Mouse (Mus musculus) spleen, postnatal 10 days (tissue): ENCODE measurements around the gene Vmn2r27.

Source experiments
- DNase-seq, 2 experiments: peaks; one replicate each; pipeline ENCODE4 v3.0.0; 2021 to 2022; ENCODE audit warnings: low spot score in 2 of 2

Gene Vmn2r27

GRCm38 (mm10) chr6:124231756-124232155, at the start of gene Vmn2r27:
Vmn2r27 (minus strand) TSS chr6:124231856.
- no peak for DNase-seq

- no peak for DNase-seq
These were observed 46.6 kb upstream of the Vmn2r27 start for GRCm38 (mm10) chr6:124278291-124278690.

DNA sequence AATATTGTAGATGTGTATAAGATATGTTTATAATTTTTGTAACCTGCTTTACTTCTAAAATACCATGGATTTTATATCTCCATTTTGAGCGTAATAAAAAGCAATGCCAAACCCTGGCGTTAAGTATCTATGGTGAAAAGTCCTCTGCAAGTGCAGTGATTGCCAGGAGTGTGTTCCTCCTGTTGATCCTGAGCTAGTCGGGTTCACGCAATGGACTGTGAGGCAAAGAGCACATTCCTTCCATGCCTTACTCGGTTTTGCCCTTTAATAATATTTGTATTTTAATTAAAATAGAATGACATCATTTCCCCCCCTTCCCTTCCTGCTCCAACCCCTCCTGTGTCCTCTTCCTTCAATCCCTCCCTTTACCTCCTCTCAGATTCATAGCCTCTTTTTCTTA, 46.0 kb upstream of the Vmn2r27 start:
- no peak for DNase-seq

GRCm38 (mm10) chr6:124273231-124273880, 41.7 kb upstream of the Vmn2r27 start:
- DNase-seq: no peak

- peak; percentile 60 to 88 for DNase-seq
These were observed 31.0 kb upstream of the Vmn2r27 start for GRCm38 (mm10) chr6:124262696-124263095.

- DNase-seq: peak; percentile 41 to 76
These were observed 28.7 kb upstream of the Vmn2r27 start for GRCm38 (mm10) chr6:124260198-124260931.

- DNase-seq: no peak
These were observed 24.2 kb upstream of the Vmn2r27 start for GRCm38 (mm10) chr6:124255721-124256470.

DNA sequence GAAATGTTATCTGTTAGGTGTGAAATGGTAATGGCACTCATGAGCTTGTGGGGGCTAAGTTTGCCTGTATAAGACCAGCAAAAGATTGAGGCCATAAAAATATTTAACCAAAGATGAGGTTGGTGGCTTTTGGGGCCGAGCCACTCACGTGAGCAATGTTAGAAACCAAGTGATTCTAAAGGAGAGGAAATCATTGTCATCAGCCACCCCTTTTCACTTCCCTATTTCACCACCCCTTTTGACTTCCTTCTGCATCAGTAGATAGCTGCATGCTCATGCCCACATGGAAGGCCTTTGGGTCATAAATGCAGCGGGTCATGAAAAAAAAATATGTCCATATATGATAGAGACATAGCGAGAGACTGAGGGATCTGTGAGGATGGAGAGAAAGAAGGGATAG, 29.5 kb downstream of the Vmn2r27 start:
- DNase-seq: peak in 1 of 2 experiments; percentile 31

- no peak for DNase-seq
These were observed 63.0 kb downstream of the Vmn2r27 start for GRCm38 (mm10) chr6:124168499-124169257.

GRCm38 (mm10) chr6:124166596-124166995, 65.1 kb downstream of the Vmn2r27 start:
- DNase-seq: no peak

DNA sequence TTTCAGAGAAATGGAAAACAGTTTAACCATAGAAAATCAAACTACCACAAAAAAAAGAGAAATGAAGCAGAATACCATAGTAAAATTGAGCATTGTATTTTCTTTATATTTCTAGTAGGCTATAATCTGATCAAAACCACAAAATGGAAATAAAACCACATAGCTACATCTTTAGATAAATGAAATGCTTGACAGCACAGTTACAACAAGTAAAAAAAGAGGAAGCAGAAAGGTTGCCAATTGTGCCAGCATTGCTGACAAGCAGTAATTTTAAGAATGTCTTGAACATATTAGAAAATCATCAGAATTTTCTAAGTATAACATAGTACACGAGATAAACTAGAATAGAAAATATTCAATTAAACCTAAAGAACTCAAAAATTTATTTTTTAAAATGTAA, 81.8 kb downstream of the Vmn2r27 start:
- no peak for DNase-seq
